8 mouse cellular contexts compared by ENCODE assay signal in the genomic region with DNA sequence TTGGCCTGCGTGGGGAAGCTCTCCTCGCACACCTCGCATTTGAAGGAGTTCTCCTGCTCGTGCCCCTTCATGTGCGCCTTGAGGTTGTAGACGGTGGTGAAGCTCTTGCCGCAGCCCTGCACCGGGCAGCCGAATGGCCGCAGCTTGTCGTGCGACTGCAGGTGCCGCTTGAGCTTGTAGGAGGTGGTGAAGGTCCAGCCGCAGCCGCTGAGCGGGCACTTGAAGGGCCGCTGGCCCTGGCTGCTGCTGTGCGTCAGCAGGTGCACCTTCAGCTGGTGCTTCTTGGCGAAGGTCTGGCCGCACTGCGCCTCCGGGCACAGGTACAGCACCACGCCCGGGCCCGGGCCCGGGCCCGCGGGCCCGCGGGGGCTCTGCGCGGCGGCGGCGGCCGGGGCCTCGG.
DNase-seq lines count a peak whose midpoint lies in the region; ATAC-seq and TF ChIP-seq lines count a peak whose summit lies in the region.
"Not testable (repeated sequence)": the region's sequence is repeated elsewhere in the genome, so short reads cannot be mapped to it uniquely, and the experiment has no call there.

No protein-coding gene starts in this region.

- not testable (repeated sequence) for TF ChIP-seq CTCF in kidney, postnatal 0 days (IDR thresholded peaks at IDR 0.05; ENCODE audit: low read depth)

- peak; percentile 14 for ATAC-seq in CD4-positive, CD25-positive, alpha-beta regulatory T cell, adult 4 months
- ATAC-seq in forebrain, embryonic 13.5 days, result peak; percentile 31
- peak; percentile 24; the same call in 1 of the 2 replicates for ATAC-seq in heart, embryonic 14.5 days (ENCODE audit: insufficient number of reproducible peaks, insufficient read depth, low FRiP score, low read depth)
- peak; percentile 51 for ATAC-seq in hindbrain, embryonic 16.5 days
- peak; percentile 75 for ATAC-seq in kidney, postnatal 0 days (replicated peaks; ENCODE audit: low FRiP score, low read depth)
- ATAC-seq in lung, embryonic 16.5 days (ENCODE audit: low read depth), result peak; percentile 46
- peak; percentile 45 for ATAC-seq in midbrain, embryonic 15.5 days (replicated peaks)
- ATAC-seq in stomach, embryonic 14.5 days (ENCODE audit: insufficient number of reproducible peaks, insufficient read depth, low FRiP score, low read depth), result peak; percentile 28; the same call in 1 of the 2 replicates

- H3K4me2 ChIP-seq in forebrain, embryonic 13.5 days; heart, embryonic 14.5 days (ENCODE audit: low read length); hindbrain, embryonic 16.5 days (ENCODE audit: low read length); kidney, postnatal 0 days (ENCODE audit: low read length); lung, embryonic 16.5 days (ENCODE audit: low read depth, low read length); midbrain, embryonic 15.5 days; stomach, embryonic 14.5 days (replicated peaks; ENCODE audit: low read depth, low read length): not testable (repeated sequence)

- H3K36me3 ChIP-seq in forebrain, embryonic 13.5 days (ENCODE audit: poor library complexity, severe bottlenecking); heart, embryonic 14.5 days (ENCODE audit: control insufficient read depth, insufficient read depth, low read length); hindbrain, embryonic 16.5 days (ENCODE audit: control insufficient read depth, insufficient read depth, low read length); kidney, postnatal 0 days (ENCODE audit: insufficient read depth, low read length); lung, embryonic 16.5 days (ENCODE audit: control insufficient read depth, insufficient read depth, low read length); midbrain, embryonic 15.5 days (replicated peaks); stomach, embryonic 14.5 days (ENCODE audit: control insufficient read depth, insufficient read depth, low read length): not testable (repeated sequence)

- WGBS in forebrain, embryonic 13.5 days, result no CpG with 5 or more reads among the region's 37 CpGs
- WGBS in heart, embryonic 14.5 days, result no CpG with 5 or more reads among the region's 37 CpGs
- WGBS in hindbrain, embryonic 16.5 days, result no CpG with 5 or more reads among the region's 37 CpGs
- WGBS in kidney, postnatal 0 days, result no CpG with 5 or more reads among the region's 37 CpGs
- no CpG with 5 or more reads among the region's 37 CpGs for WGBS in lung, embryonic 16.5 days
- no CpG with 5 or more reads among the region's 37 CpGs for WGBS in midbrain, embryonic 15.5 days
- WGBS in stomach, embryonic 14.5 days, result no CpG with 5 or more reads among the region's 37 CpGs

- not testable (repeated sequence) for H3K4me1 ChIP-seq in forebrain, embryonic 13.5 days; heart, embryonic 14.5 days (ENCODE audit: control insufficient read depth in 2 of 2, insufficient read depth in 2 of 2, low read length in 2 of 2); hindbrain, embryonic 16.5 days (ENCODE audit: control insufficient read depth, insufficient read depth, low read depth, low read length); kidney, postnatal 0 days (replicated peaks; ENCODE audit: insufficient read depth, low read length); lung, embryonic 16.5 days (replicated peaks; ENCODE audit: control insufficient read depth, insufficient read depth, low read length); midbrain, embryonic 15.5 days; stomach, embryonic 14.5 days (ENCODE audit: control insufficient read depth, insufficient read depth, low read length)

- not testable (repeated sequence) for H3K4me3 ChIP-seq in forebrain, embryonic 13.5 days; heart, embryonic 14.5 days (ENCODE audit: control insufficient read depth in 1 of 2, insufficient read depth in 1 of 2, low read depth in 1 of 2, low read length in 2 of 2); hindbrain, embryonic 16.5 days (ENCODE audit: low read length); kidney, postnatal 0 days (replicated peaks; ENCODE audit: low read depth, low read length); lung, embryonic 16.5 days (ENCODE audit: low read length); midbrain, embryonic 15.5 days; stomach, embryonic 14.5 days (ENCODE audit: low read depth, low read length)

- not testable (repeated sequence) for DNase-seq in kidney, postnatal 0 days (ENCODE audit: low spot score)

- not testable (repeated sequence) for H3K27me3 ChIP-seq in forebrain, embryonic 13.5 days; heart, embryonic 14.5 days (ENCODE audit: control insufficient read depth, insufficient read depth, low read length); hindbrain, embryonic 16.5 days (replicated peaks; ENCODE audit: control insufficient read depth, insufficient read depth, low read length); kidney, postnatal 0 days (ENCODE audit: insufficient read depth, low read length); lung, embryonic 16.5 days (ENCODE audit: control insufficient read depth, insufficient read depth, low read depth, low read length); midbrain, embryonic 15.5 days (replicated peaks); stomach, embryonic 14.5 days (ENCODE audit: control insufficient read depth, insufficient read depth, low read length)

- H3K9ac ChIP-seq in forebrain, embryonic 13.5 days; heart, embryonic 14.5 days (ENCODE audit: low read length); hindbrain, embryonic 16.5 days (ENCODE audit: low read depth, low read length); kidney, postnatal 0 days (ENCODE audit: low read depth, low read length); lung, embryonic 16.5 days (ENCODE audit: low read length); midbrain, embryonic 15.5 days; stomach, embryonic 14.5 days (replicated peaks; ENCODE audit: low read depth, low read length): not testable (repeated sequence)

- H3K27ac ChIP-seq in forebrain, embryonic 13.5 days; heart, embryonic 14.5 days (replicated peaks in 1 of 2; ENCODE audit: control insufficient read depth in 1 of 2, insufficient read depth in 1 of 2, low read depth in 2 of 2, low read length in 2 of 2); hindbrain, embryonic 16.5 days (ENCODE audit: low read depth, low read length); kidney, postnatal 0 days; lung, embryonic 16.5 days (ENCODE audit: low read length); midbrain, embryonic 15.5 days; stomach, embryonic 14.5 days (ENCODE audit: low read length): not testable (repeated sequence)

- not testable (repeated sequence) for H3K9me3 ChIP-seq in forebrain, embryonic 13.5 days (replicated peaks); heart, embryonic 14.5 days (ENCODE audit: control insufficient read depth, low read length); hindbrain, embryonic 16.5 days (ENCODE audit: control insufficient read depth, low read length); kidney, postnatal 0 days (replicated peaks; ENCODE audit: low read length); lung, embryonic 16.5 days (ENCODE audit: control insufficient read depth, low read length); midbrain, embryonic 15.5 days; stomach, embryonic 14.5 days (ENCODE audit: control insufficient read depth, low read depth, low read length)

Comparison
In these comparisons a context has a peak if more than half of its experiments do, and no peak if none do; other contexts are left out.
1. ATAC-seq: peak in every context shown above with its lines; median percentile 75 in kidney, postnatal 0 days; 51 in hindbrain, embryonic 16.5 days; 46 in lung, embryonic 16.5 days; 45 in midbrain, embryonic 15.5 days; 31 in forebrain, embryonic 13.5 days; 28 in stomach, embryonic 14.5 days; 24 in heart, embryonic 14.5 days; 14 in CD4-positive, CD25-positive, alpha-beta regulatory T cell, adult 4 months.